Mouse (Mus musculus): Measurements from ENCODE around the gene Timd2.
"Not testable (repeated sequence)": the region's sequence is repeated elsewhere in the genome, so short reads cannot be mapped to it uniquely, and the experiment has no call there.

The Timd2 gene

GRCm38 (mm10) chr11:46665599-46666522, 41.0 kb downstream of the Timd2 start:
- in situ Hi-C loops (cut with MboI, MseI) = loop anchor here in 1 of 2 experiments (5.0 to 10.0 kb wide), 3 partner anchors 36 to 324 kb away; partner anchors contain the start of gene Havcr1

GRCm38 (mm10) chr11:46663215-46663614, 43.6 kb downstream of the Timd2 start:
- in situ Hi-C loops (cut with MboI, MseI) = loop anchor here in 1 of 2 experiments (5.0 to 10.0 kb wide), 2 partner anchors 72 to 186 kb away; partner anchors contain the start of gene Havcr1

GRCm38 (mm10) chr11:46652476-46652875, 54.4 kb downstream of the Timd2 start:
- in situ Hi-C loops (cut with MboI, MseI) = no loop called here

GRCm38 (mm10) chr11:46649655-46650054, 57.2 kb downstream of the Timd2 start:
- in situ Hi-C loops (cut with MboI, MseI) = not testable (repeated sequence)

- in situ Hi-C loops (cut with MboI, MseI) = no loop called here
Measured at GRCm38 (mm10) chr11:46644824-46645223, 62.0 kb downstream of the Timd2 start.

- in situ Hi-C loops (cut with MboI, MseI) = loop anchor here in 1 of 2 experiments (10.0 kb wide), 1 partner anchor 112 kb away; the partner anchor contains the start of gene Gm12169
Measured at GRCm38 (mm10) chr11:46636568-46636967, 70.3 kb downstream of the Timd2 start.

GRCm38 (mm10) chr11:46635516-46635915, 71.3 kb downstream of the Timd2 start:
- in situ Hi-C loops (cut with MboI, MseI) = loop anchor here in 1 of 2 experiments (10.0 kb wide), 1 partner anchor 111 kb away; the partner anchor contains the start of gene Gm12169

GRCm38 (mm10) chr11:46631635-46632034, 75.2 kb downstream of the Timd2 start:
- in situ Hi-C loops (cut with MboI, MseI) = loop anchor here in 1 of 2 experiments (10.0 kb wide), 1 partner anchor 107 kb away; the partner anchor contains the start of gene Gm12169

GRCm38 (mm10) chr11:46629211-46629795, 77.6 kb downstream of the Timd2 start, which contains the start of gene Dppa1:
TSS of gene Dppa1 (minus strand) at chr11:46629261.
- in situ Hi-C loops (cut with MboI, MseI) = loop anchor here in 1 of 2 experiments (5.0 kb wide), 1 partner anchor 52 kb away; no protein-coding TSS in a partner anchor

- in situ Hi-C loops (cut with MboI, MseI) = no loop called here
Measured at GRCm38 (mm10) chr11:46620414-46621168, 86.3 kb downstream of the Timd2 start.

GRCm38 (mm10) chr11:46619929-46620328, 86.9 kb downstream of the Timd2 start:
- in situ Hi-C loops (cut with MboI, MseI) = no loop called here

Measured in T-helper 17 cell (primary cell).